Mouse (Mus musculus): Measurements from ENCODE around the gene Upp1. TPM values are rescaled to one million over a fixed set of nuclear protein-coding genes. Genes with fewer than 3 reads are reported as not detected.
"Not testable (repeated sequence)": the region's sequence is repeated elsewhere in the genome, so short reads cannot be mapped to it uniquely, and the experiment has no call there.

Upp1 gene
- polyA plus RNA-seq, 1 experiment from 2014 or later = 3.6 TPM

DNA sequence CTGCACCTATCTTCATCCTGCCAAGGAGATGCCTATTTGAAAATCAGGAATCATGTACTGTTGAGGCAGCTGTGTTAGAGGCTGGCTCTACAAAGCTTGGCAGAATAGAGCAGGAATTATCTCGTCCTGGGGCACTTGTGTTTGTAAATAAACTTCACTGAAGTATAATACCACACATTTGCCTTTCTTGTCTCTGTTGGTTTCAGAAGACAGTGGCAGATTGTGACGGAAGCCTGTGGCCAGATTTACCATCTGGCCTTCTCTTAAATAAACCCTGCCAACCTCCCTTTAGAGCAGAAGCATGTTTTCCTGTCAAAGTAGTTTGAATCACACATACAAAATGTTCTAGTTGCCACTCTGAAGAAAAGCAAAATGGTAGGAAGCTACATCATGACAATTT, 10.2 kb downstream of the Upp1 start:
- Histone ChIP-seq H3K9me3 (no peaks in the 10 kb centered on the region), H3K27me3 (no peaks in the 10 kb centered on the region), H3K27ac (no peak overlapping the region), H3K36me3 (no peaks in the 10 kb centered on the region), H3K4me2 (replicated peaks) (no peak overlapping the region), H3K4me3 (no peak overlapping the region), H3K9ac (no peak overlapping the region), H3K4me1 (no peaks in the 10 kb centered on the region)
- ATAC-seq (ENCODE audit: low FRiP score, low read depth) = no peak
- 52% methylated on average over 2 of the region's 2 CpGs for WGBS

DNA sequence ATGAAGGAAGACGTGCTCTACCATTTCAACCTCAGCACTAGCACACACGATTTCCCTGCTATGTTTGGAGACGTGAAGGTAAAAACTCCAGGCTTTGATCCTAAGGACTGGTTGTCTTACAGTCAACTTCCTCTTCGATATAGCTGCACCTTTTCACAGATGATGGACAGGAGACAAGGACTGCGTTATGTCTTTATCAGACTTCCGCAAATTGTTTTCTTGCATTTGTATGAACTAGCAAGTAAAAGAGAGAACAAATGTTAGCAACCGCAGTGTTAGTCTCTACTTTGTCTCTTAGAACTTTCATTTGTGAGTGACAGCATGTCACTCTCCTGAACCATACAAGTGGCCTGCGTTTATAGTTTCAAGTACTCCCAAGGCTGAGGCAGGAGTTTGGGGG, 11.6 kb downstream of the Upp1 start:
- Histone ChIP-seq H3K9me3 (no peaks in the 10 kb centered on the region), H3K27me3 (no peaks in the 10 kb centered on the region), H3K4me1 (no peaks in the 10 kb centered on the region), H3K36me3 (no peaks in the 10 kb centered on the region), H3K4me2 (replicated peaks) (no peak overlapping the region), H3K9ac (no peak overlapping the region), H3K4me3 (no peak overlapping the region), H3K27ac (no peak overlapping the region)
- 91% methylated on average over 8 of the region's 8 CpGs for WGBS
- no peak for ATAC-seq (ENCODE audit: low FRiP score, low read depth)

DNA sequence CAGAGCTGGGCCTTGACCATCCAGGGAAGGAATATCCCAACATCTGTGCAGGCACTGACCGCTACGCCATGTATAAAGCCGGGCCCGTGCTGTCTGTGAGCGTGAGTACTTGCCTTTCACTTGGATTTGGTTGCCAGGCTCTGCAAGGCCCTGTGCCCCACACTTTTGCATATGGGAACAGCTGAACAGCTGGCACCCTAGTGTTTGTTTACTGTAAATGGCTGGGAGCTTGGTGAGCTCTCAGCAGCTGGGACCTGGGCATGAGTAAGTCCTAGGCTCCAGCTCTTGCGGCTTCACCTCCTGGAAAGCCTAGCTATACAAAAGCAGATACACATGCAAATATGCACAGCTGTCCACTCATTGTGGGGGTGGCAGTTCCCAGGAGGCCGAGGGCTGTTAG, 13.8 kb downstream of the Upp1 start:
- no peak overlapping the region for H3K9ac ChIP-seq
- H3K27ac ChIP-seq = no peak overlapping the region
- H3K27me3 ChIP-seq = peaks cover 8% of the 10 kb centered on the region
- ATAC-seq (ENCODE audit: low FRiP score, low read depth) = no peak
- no peak overlapping the region for H3K4me3 ChIP-seq
- H3K4me2 ChIP-seq (replicated peaks) = no peak overlapping the region
- H3K36me3 ChIP-seq = no peaks in the 10 kb centered on the region
- H3K4me1 ChIP-seq = no peaks in the 10 kb centered on the region
- H3K9me3 ChIP-seq = no peaks in the 10 kb centered on the region
- 88% methylated on average over 7 of the region's 7 CpGs for WGBS

DNA sequence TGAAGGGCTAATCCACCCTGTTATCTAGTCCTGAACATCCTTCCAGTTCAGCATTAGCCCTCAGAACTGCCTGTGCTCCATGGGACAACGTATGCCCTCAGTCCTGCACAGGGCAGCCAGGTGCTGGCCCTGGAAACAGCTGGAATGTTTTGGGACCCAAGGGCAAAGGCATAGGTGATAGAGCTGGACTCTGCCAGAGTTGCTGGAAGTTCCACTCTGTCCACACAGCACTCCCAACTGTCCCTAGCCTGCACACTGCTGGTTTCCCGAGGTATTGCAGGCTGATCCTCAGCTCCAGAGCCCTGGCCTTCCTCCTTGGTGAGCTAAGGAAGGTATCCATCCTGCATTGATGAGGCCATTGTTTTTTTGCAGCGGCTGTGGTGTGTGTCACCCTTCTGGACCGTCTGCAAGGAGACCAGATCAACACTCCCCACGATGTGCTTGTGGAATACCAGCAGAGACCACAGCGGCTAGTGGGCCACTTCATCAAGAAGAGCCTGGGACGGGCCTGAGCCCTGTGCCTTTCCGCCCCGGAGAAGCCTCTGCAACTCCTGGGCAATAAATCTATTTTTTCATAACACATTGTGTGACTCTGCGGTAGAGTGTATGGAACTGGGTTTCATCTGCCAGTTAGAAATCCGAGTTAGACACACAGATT, 17.8 kb downstream of the Upp1 start:
- H3K36me3 ChIP-seq = no peaks in the 10 kb centered on the region
- H3K4me2 ChIP-seq (replicated peaks) = no peak overlapping the region
- peak; percentile 30; the same call in 1 of the 2 replicates for ATAC-seq (ENCODE audit: low FRiP score, low read depth)
- no peak overlapping the region for H3K27ac ChIP-seq
- no peak overlapping the region for H3K4me3 ChIP-seq
- H3K9ac ChIP-seq = no peak overlapping the region
- no peaks in the 10 kb centered on the region for H3K4me1 ChIP-seq
- peaks cover 16% of the 10 kb centered on the region for H3K27me3 ChIP-seq
- WGBS = 77% methylated on average over 11 of the region's 11 CpGs
- no peaks in the 10 kb centered on the region for H3K9me3 ChIP-seq

DNA sequence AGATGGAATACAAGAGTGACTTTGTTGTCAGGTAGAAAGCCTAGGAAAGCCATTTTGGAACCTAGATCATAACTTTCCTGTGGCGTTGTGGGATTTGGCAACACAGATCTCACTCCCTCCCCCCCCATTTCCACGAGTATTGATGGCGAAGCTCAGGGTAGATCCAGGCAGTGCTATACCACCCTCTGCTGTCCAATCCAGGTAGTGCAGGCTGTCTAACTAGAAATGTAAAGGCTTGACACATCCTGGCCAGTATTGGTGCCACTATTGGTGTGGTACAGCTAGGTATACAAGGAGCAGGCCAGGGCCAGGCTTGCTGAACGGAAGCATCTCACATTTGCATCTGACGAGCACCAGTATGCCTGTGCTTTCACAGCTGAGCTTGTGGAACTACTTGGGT, 18.6 kb downstream of the Upp1 start:
- WGBS = 14% methylated on average over 5 of the region's 5 CpGs
- ATAC-seq (ENCODE audit: low FRiP score, low read depth) = 0 out of 2 replicates have a peak, but pooled peaks have one; percentile 65
- H3K36me3 ChIP-seq = no peaks in the 10 kb centered on the region

DNA sequence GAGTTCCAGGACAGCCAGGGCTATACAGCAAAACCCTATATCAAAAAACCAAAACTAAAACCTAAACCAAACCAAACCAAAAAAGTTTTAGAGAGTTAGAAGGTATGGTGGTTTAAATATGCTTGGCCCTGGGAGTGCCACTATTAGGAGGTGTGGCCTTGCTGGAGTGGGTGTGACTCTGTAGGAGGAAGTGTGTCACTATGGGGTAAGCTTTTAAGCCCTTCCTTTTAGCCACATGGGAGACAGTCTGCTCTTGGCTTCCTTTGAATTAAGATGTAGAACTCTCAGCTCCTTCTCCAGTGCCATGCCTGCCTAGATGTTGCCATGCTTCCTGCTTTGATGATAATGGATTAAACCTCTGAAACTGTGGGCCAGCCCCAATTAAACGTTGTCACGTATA, 27.2 kb downstream of the Upp1 start:
- ATAC-seq (ENCODE audit: low FRiP score, low read depth) = no peak
- no peak overlapping the region for H3K4me2 ChIP-seq (replicated peaks)

More for the DNA sequence above, 18.6 kb downstream of the Upp1 start:
- Histone ChIP-seq H3K9me3 (no peaks in the 10 kb centered on the region), H3K9ac (no peak overlapping the region), H3K4me1 (no peaks in the 10 kb centered on the region), H3K4me3 (no peak overlapping the region), H3K27me3 (peaks cover 16% of the 10 kb centered on the region), H3K4me2 (replicated peaks) (no peak overlapping the region), H3K27ac (no peak overlapping the region)

DNA sequence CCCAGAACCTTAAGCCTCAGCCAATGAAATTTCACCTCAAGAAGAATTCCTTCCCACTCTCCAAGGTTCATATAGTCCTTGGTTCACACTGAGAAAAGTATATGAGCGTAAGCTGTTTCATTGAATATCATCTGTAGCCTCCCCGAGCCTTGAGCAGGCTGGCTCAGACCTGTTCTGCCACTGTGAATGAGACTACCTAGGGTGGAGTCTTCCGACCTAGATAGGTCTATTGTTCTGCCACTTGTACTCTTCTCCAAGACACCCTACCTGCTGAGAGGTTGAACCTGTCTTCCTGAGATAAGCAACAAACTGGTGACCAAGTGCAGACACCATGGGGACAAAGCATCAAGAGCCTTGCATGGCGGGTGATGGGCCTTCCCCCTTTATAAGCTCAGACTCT, 28.2 kb downstream of the Upp1 start:
- Histone ChIP-seq H3K27ac (no peak overlapping the region), H3K36me3 (no peaks in the 10 kb centered on the region), H3K9me3 (no peaks in the 10 kb centered on the region), H3K4me3 (no peak overlapping the region), H3K9ac (no peak overlapping the region), H3K4me1 (no peaks in the 10 kb centered on the region), H3K27me3 (no peaks in the 10 kb centered on the region), H3K4me2 (replicated peaks) (no peak overlapping the region)
- 90% methylated on average over 4 of the region's 4 CpGs for WGBS
- ATAC-seq (ENCODE audit: low FRiP score, low read depth) = no peak

More for the DNA sequence above, 27.2 kb downstream of the Upp1 start:
- H3K9me3 ChIP-seq = no peaks in the 10 kb centered on the region
- H3K4me1 ChIP-seq = no peaks in the 10 kb centered on the region
- no peak overlapping the region for H3K9ac ChIP-seq
- no peak overlapping the region for H3K27ac ChIP-seq
- H3K36me3 ChIP-seq = no peaks in the 10 kb centered on the region
- no peak overlapping the region for H3K4me3 ChIP-seq
- no peaks in the 10 kb centered on the region for H3K27me3 ChIP-seq
- 77% methylated on average over 2 of the region's 2 CpGs for WGBS

DNA sequence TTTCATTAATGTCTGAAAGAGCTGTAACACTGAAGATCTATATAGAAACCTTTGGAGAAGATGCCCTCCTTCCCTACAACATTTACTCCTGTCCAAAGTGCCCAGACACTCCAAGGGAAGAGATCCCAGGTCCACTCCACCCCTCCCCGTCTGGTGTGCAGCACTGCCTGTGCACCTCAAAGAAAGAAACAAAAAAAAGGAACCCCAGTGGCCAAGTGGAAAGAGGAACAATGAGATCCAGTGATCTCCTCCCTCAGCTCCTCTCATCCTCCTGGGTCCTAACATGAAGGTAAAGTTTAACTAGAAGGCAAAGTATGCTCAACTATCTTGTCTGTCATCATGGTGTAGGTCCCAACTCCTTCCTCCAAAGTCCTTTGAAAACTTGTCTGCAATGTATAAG, 28.8 kb downstream of the Upp1 start:
- H3K4me1 ChIP-seq = no peaks in the 10 kb centered on the region
- no peak overlapping the region for H3K27ac ChIP-seq
- no peaks in the 10 kb centered on the region for H3K9me3 ChIP-seq
- H3K4me2 ChIP-seq (replicated peaks) = no peak overlapping the region
- no peak for ATAC-seq (ENCODE audit: low FRiP score, low read depth)
- no peaks in the 10 kb centered on the region for H3K27me3 ChIP-seq
- no peaks in the 10 kb centered on the region for H3K36me3 ChIP-seq
- no peak overlapping the region for H3K9ac ChIP-seq
- H3K4me3 ChIP-seq = no peak overlapping the region
- 78% methylated on average over 1 of the region's 1 CpGs for WGBS

DNA sequence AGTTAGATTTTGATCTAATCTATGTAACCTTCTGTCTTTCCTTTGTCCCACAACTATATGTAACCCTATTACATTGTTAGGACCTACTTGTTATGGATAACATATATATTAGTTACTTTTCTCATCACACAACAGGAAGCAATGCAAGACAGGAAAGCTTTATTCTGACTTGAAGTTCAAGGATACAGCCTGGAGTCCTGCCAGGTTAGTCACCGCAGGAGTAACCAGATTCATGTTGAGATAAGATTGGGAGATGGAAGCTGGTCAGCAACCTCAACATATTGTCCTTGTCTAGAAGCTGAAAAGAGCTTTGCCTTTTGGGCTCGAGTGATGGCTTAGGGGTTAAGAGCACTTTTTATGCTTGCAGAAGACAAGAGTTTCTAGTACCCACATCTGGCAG, 30.3 kb downstream of the Upp1 start:
- no peak for ATAC-seq (ENCODE audit: low FRiP score, low read depth)
- Histone ChIP-seq H3K4me1 (no peaks in the 10 kb centered on the region), H3K36me3 (no peaks in the 10 kb centered on the region), H3K9ac (no peak overlapping the region), H3K9me3 (no peaks in the 10 kb centered on the region), H3K27ac (no peak overlapping the region), H3K4me3 (no peak overlapping the region), H3K27me3 (no peaks in the 10 kb centered on the region), H3K4me2 (replicated peaks) (no peak overlapping the region)
- 88% methylated on average over 2 of the region's 2 CpGs for WGBS

DNA sequence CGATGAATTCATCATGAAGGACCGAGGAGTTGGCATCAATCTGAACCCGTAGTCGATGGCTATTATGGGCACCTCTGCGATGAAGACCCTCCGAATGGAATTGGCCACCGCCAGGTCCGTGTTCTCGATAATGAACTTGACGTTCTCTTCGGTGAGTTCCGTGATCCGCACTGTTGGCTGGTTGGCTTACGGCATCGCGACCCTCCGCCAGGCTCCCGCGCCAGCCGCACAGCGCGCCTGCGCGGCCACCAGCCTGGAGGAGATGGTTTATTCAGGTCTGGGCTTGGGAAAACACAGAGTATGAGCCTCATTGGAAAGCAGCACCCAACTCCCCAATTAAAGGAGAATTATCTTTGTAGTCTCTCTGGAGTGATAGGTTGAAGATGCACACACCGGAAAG, 32.5 kb downstream of the Upp1 start:
- WGBS = 83% methylated on average over 25 of the region's 25 CpGs
- not testable (repeated sequence) for H3K4me2 ChIP-seq (replicated peaks); H3K9me3 ChIP-seq; H3K27me3 ChIP-seq; ATAC-seq (ENCODE audit: low FRiP score, low read depth); H3K9ac ChIP-seq; H3K27ac ChIP-seq; H3K4me3 ChIP-seq; H3K36me3 ChIP-seq; H3K4me1 ChIP-seq

DNA sequence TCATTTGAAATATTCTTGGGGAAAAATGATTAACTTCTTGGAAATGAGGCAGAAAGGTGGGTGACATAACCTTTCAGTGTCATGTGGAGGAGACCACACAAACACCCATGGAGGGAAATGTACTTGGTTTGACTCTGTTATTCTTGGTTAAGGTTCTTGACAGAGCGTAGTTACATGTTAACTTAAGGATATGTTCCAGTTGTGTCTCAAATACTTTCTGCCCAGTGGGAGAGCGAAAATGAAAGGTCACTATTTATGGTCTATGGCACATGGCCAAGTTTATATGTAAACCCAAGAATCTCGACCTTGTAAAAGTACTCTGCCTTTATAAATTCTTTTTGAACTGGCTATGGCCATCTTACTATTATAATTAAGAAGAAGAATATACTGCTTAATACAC, 42.0 kb downstream of the Upp1 start:
- no peaks in the 10 kb centered on the region for H3K4me1 ChIP-seq
- no peaks in the 10 kb centered on the region for H3K9me3 ChIP-seq
- H3K9ac ChIP-seq = no peak overlapping the region
- no peaks in the 10 kb centered on the region for H3K36me3 ChIP-seq
- H3K4me2 ChIP-seq (replicated peaks) = no peak overlapping the region
- no peak for ATAC-seq (ENCODE audit: low FRiP score, low read depth)
- peaks cover 4% of the 10 kb centered on the region; the same call in 1 of the 2 replicates for H3K27me3 ChIP-seq
- H3K27ac ChIP-seq = no peak overlapping the region
- H3K4me3 ChIP-seq = no peak overlapping the region
- 49% methylated on average over 3 of the region's 3 CpGs for WGBS

DNA sequence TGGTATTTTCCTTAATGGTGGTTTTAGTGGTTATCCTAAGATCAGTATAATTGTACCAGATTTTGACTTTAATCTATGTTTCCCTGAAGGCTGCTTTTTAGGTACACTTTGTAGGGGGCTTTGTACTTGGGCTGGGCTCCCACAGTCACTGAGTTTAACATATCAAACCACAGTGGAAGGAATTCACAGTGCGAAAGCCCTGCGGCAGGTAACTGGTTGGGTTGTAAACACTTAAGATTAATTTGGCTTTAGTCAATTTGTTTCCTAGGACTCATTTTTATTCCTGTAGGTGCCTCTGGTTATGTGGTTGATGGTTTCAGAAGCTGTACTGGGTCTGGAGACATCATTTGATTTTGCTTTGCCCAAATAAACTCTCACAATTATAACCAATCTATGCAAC, 49.4 kb downstream of the Upp1 start:
- Histone ChIP-seq H3K4me3 (no peak overlapping the region), H3K4me2 (replicated peaks) (no peak overlapping the region), H3K27ac (no peak overlapping the region), H3K36me3 (no peaks in the 10 kb centered on the region), H3K27me3 (no peaks in the 10 kb centered on the region), H3K9ac (no peak overlapping the region), H3K4me1 (no peaks in the 10 kb centered on the region), H3K9me3 (no peaks in the 10 kb centered on the region)
- 70% methylated on average over 2 of the region's 2 CpGs for WGBS
- no peak for ATAC-seq (ENCODE audit: low FRiP score, low read depth)

DNA sequence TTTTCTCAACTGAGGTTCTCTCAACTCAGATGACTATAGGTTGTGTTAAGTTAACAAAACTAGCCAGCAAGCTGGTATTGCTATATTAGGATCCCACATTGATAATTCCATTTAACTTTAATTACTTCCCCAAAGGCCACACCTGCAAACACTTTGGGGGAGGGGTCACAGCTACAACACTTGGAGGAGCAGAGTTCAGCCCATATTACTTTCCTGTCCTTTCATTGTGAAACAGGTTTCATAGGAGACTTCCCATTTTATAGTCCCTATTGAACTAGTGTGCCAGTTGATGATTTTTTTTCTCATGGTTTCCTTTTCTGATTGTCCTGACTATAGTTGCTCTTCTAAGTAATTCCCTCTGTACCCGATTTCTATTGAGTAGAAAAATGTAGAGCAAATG, 63.6 kb downstream of the Upp1 start:
- ATAC-seq (ENCODE audit: low FRiP score, low read depth) = no peak

More for the DNA sequence above, 63.6 kb downstream of the Upp1 start:
- no peak overlapping the region for H3K4me3 ChIP-seq
- H3K4me1 ChIP-seq = no peaks in the 10 kb centered on the region
- H3K27me3 ChIP-seq = no peaks in the 10 kb centered on the region
- no peak overlapping the region for H3K27ac ChIP-seq
- 83% methylated on average over 1 of the region's 1 CpGs for WGBS
- no peaks in the 10 kb centered on the region for H3K36me3 ChIP-seq
- no peaks in the 10 kb centered on the region for H3K9me3 ChIP-seq
- no peak overlapping the region for H3K4me2 ChIP-seq (replicated peaks)
- no peak overlapping the region for H3K9ac ChIP-seq

All from limb, embryonic 13.5 days (tissue).